Mouse (Mus musculus) adrenal gland, postnatal 14 days (tissue): ENCODE data around the gene Cacna1e. TPM values are rescaled to one million over a fixed set of nuclear protein-coding genes. Genes with fewer than 3 reads are reported as not detected.
A peak's percentile ranks its signal among the peaks of the same experiment; 100 is the strongest.

Experiments
- DNase-seq: peaks from one replicate; pipeline ENCODE4 v3.0.0; 2021; ENCODE audit warnings: mixed read lengths
- long read RNA-seq, 2 experiments: library from polyadenylated mRNA; stranded (forward); transcript quantifications; one replicate each; pipeline ENCODE4 v2.0.0; 2021
- total RNA-seq: library from RNA; stranded (reverse); gene quantifications from 2 replicates; pipeline ENCODE4 v1.2.3, GENCODE M21; 2021

Cacna1e gene
- total RNA-seq = 0.30 and 2.3 TPM in 2 replicates
- long read RNA-seq, experiment 1, partial matches to known transcripts = 1 of 1 reads
- long read RNA-seq, experiment 1, other reads (novel, unspliced or antisense) = 0 of 1 reads
- long read RNA-seq, experiment 2 = 0 reads

- peak; percentile 38 for DNase-seq
These were observed at the start of gene Cacna1e for GRCm38 (mm10) chr1:154884275-154885206. TSS of gene Cacna1e (minus strand) at chr1:154884501.

DNA sequence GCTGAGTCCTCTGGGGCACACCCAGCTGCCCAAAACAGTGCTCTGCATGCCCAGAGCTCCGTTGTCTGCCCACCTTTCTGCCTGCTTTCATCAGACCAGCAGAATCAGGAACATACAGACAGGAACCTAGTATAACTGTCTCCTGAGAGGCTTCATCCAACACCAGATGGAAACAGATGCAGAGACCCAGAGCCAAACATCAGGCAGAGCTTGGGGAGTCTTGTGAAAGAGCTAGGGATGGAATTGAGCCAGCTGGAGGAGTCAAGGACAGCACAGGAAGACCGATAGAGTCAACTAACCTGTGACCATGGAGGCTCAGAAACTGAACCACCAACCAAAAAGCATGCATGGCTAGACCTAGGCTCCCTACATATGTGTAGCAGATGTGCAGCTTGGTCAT, 34.1 kb upstream of the Cacna1e start:
- DNase-seq = peak; percentile 31

DNA sequence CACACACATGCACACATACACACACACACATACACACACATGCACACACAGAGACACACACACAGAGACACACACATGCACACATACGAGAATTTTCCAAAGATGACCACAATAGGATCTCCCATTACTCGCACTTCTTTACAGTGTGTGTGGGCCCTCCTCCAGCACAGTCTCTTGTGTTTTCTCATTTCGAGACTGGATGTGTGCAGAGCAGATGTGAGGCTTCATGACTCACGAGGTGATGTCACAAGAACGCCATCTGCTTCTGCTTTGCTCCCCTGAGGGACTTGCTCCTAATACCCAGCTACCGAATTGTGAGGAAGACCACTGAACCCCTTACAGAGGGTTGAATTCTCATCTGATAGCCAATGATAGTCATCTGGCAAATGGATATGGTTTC, 33.1 kb upstream of the Cacna1e start:
- DNase-seq = no peak

DNA sequence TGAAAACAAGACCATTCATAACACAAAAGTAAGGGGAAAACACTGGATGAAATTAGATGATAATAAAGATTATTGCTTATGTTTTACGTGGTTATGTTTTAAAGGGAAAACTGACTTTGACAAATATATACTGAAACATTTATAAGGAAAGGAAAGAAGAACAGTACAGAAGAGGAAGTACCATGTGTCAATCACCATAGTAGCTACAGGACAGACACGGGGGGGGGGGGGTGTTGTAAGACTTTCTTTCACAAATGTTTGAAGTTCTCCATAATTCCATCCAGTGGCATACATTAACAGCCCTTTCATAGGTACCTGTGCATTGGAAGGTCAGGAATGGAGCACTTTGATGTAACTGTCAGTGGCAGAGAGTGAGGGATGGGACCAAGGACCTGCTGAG, 25.3 kb upstream of the Cacna1e start:
- DNase-seq = no peak

DNA sequence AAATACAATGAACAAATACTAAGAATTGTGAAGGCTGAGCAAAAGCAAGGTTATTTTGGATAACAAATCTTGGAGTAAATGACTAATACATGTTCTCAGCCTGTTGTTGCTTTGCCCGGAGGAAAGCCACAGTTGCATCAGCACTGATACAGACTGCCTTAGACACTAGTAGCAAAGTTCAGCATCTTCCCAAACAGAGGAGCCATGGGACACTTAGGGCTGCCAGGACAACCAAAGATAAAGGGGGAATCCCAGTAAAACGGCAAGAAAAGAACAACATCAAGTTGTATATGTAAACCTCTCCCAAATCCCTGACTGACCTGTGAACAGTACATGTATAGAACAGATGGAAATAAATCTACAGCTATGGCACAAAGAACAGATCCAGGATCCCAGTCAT, 13.1 kb upstream of the Cacna1e start:
- DNase-seq = no peak

- DNase-seq = no peak
These were observed 5.9 kb upstream of the Cacna1e start for GRCm38 (mm10) chr1:154890244-154890643.

DNA sequence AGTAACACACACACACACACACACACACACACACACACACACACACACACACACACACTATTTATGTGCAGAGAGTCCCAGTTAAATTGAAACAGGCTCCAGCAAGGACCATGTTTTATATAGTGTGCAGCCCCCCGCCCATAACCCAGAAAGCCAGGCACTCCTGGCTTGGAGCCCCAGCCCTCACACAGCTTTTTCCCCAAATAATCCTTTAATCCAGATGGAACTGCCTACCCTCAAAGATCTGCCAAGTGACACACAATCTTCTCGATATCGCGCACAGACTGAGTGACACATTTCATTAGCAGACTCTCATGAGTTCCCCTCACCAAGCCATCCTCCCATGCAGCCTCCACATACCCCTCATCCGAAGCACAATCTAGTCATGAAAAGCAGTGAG, 4.2 kb upstream of the Cacna1e start:
- DNase-seq = no peak

DNA sequence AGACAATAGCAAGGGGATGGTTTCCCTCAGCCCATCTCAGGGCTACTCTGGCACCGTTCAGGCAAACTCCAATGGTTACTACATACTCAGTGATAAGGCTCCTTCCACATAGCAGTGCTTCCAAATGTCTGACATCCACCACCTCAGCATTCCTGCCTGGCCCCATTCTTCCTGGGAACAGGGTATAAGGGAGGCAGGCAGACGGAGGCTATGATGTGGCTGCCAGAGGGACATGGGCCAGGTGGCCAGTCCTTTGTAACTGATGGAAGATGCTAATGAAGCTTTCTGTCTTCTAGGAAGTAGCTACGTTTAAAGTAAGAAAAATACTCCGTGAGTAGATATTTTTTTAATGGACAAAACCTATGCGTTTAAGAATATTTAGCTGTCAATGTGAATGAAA, 3.7 kb upstream of the Cacna1e start:
- no peak for DNase-seq

DNA sequence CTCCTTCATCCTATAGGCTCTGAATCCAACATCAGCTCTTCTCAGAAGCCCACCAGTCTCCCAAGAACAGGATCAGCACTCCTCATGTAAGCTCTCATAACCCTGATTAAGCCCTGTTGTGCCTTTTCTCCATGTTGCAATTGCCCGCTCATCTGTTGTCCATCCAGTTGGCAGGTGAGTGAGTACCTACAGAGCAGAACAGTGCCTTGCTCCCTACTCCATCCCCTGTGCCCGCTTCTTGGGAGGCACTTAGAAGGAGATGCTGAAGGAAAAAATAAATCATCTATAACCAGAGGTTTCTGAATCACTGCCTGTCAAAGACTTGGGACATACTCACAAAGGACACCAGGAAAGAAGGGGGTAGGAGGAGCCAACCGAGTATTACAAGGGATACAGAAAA, 3.2 kb upstream of the Cacna1e start:
- DNase-seq = no peak

- DNase-seq = no peak
These were observed 2.3 kb upstream of the Cacna1e start for GRCm38 (mm10) chr1:154886611-154887010.

- no peak for DNase-seq
These were observed 877 bp upstream of the Cacna1e start for GRCm38 (mm10) chr1:154885207-154885548.

GRCm38 (mm10) chr1:154883596-154884191, 607 bp downstream of the Cacna1e start:
- no peak for DNase-seq

GRCm38 (mm10) chr1:154865981-154866380, 18.3 kb downstream of the Cacna1e start:
- DNase-seq = no peak

- no peak for DNase-seq
These were observed 22.9 kb downstream of the Cacna1e start for GRCm38 (mm10) chr1:154861416-154861815.

GRCm38 (mm10) chr1:154854564-154854963, 29.7 kb downstream of the Cacna1e start:
- no peak for DNase-seq

DNA sequence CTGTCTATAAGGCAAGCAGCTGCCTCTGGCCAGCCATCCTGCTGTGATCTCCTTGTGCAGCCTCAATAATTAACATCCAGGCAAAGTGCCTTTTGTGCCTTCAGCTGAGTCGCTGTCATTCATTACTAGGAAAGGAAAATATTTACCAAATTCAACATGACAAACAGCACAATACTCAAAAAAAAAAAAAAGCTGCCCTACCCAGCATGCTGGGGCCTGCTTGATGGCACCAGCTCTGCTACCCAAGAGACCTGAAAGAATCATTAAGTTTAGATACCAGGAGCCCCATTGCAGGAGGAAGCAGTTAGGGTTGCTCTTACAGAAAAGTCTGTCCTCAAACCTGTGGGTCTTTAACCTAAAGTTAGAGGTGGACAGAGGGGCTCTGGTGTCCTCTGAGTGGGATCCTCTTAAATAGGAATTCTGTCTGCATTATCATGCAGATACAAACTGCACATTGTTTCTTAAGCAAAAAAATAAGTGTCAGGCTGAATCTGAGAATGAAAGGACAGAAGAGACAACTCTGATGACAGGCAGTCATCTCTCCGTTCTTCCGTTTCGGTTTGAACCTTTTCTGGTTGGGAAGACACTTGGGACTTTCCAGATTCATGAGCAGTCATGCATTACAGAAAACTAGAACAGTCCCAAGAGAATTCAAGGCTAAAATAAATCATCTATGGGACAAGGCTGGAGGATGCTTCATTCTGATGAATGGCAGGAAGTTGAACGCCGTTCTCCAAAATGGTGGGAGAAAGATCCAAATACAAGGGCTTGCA, 33.6 kb downstream of the Cacna1e start:
- DNase-seq = no peak

- DNase-seq = no peak
These were observed 35.4 kb downstream of the Cacna1e start for GRCm38 (mm10) chr1:154848683-154849579.

DNA sequence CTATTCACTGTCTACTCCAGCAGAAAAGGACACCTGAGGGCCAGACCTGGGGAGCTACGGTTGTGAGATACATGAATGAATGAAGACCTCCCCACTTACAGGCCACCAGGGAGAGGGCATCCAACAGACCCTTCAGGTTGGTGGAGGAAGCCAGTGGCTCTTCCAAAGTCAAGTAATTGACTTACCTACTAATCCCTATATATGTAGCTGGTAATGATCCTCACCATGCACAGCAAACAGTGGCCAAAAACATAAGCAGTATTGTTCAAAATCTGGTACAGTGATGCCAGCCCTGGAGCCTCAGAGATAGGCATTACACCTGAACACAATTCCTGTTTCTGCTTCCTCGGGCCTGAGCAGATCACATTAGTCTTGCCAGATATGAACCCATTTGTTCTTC, 37.4 kb downstream of the Cacna1e start:
- no peak for DNase-seq

GRCm38 (mm10) chr1:154843427-154843826, 40.9 kb downstream of the Cacna1e start:
- no peak for DNase-seq

DNA sequence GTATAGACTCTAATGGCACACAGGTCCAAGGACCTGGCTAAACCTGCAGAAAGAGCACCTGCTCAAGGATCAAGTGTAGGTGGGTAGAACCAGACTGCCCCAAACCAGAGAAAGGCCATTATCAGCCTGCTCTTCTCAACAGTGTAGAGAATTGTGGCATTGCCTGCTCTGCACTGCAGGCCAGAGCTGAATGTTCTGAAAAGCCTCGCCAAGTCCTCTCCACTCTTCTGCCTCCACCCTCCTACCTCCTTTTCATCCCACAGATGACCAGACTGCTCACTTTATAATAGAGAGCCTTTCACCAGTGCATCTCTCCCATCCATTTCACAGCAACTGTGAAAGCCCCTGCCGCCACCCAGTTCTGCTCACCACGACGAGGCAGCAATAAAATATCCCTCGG, 42.0 kb downstream of the Cacna1e start:
- no peak for DNase-seq

GRCm38 (mm10) chr1:154841057-154841630, 43.2 kb downstream of the Cacna1e start:
- DNase-seq = no peak
